Mouse (Mus musculus) midbrain, embryonic 15.5 days (tissue): ENCODE results near the gene Akt3. TPM values are rescaled to one million over a fixed set of nuclear protein-coding genes. Genes with fewer than 3 reads are reported as not detected.

Experiments
- ATAC-seq: fragments of 200-750 bp; cut with Nextera tagmentation; replicated peaks from 2 replicates; pipeline ENCODE4 v1.8.0; 2017; ENCODE audit warnings: moderate TSS enrichment
- H3K27ac ChIP-seq: fragments of 300-500 bp; sonication (generic); 2 replicates; pipeline ENCODE4 v1.5.1; 2015; ENCODE audit warnings: mild to moderate bottlenecking, inconsistent platforms
- H3K27me3 ChIP-seq: fragments of 300-500 bp; sonication (generic); replicated peaks from 2 replicates; pipeline ENCODE4 v1.6.1; 2015; ENCODE audit warnings: inconsistent platforms
- H3K36me3 ChIP-seq: fragments of 300-500 bp; sonication (generic); replicated peaks from 2 replicates; pipeline ENCODE4 v1.6.1; 2015; ENCODE audit warnings: inconsistent platforms
- H3K4me1 ChIP-seq: fragments of 300-500 bp; sonication (generic); 2 replicates; pipeline ENCODE4 v1.6.1; 2015; ENCODE audit warnings: inconsistent platforms
- H3K4me2 ChIP-seq: fragments of 300-500 bp; sonication (generic); 2 replicates; pipeline ENCODE4 v1.6.1; 2015; ENCODE audit warnings: inconsistent platforms, mild to moderate bottlenecking, moderate library complexity
- H3K4me3 ChIP-seq: fragments of 300-500 bp; sonication (generic); 2 replicates; pipeline ENCODE4 v1.5.1; 2015; ENCODE audit warnings: mild to moderate bottlenecking, inconsistent platforms
- H3K9ac ChIP-seq: fragments of 300-500 bp; sonication (generic); 2 replicates; pipeline ENCODE4 v1.6.1; 2015; ENCODE audit warnings: mild to moderate bottlenecking, inconsistent platforms
- H3K9me3 ChIP-seq: fragments of 300-500 bp; sonication (generic); 2 replicates; pipeline ENCODE4 v1.6.1; 2016; ENCODE audit warnings: inconsistent platforms
- WGBS: fragments of 180-500 bp; shearing (Covaris S2); methylation state at CpG from one replicate; pipeline ENCODE4 v1.1.7; 2015; ENCODE audit warnings: mixed read lengths; 5-methylcytosine and 5-hydroxymethylcytosine counted together
- polyA plus RNA-seq: library from polyadenylated mRNA; unstranded; fragments of >200 nt; fragmentation: Nextera tagmentation; extraction: Ambion mirVana; gene quantifications from 2 replicates; pipeline ENCODE4 v1.2.1, GENCODE M21; 2015

Akt3 gene
- polyA plus RNA-seq, 1 experiment from 2014 or later: 22.4 TPM

GRCm38 (mm10) chr1:176986990-176987740, 270.8 kb downstream of the Akt3 start:
- Histone ChIP-seq H3K9ac (no peak overlapping the region), H3K4me3 (no peak overlapping the region), H3K27ac (no peak overlapping the region), H3K4me2 (no peak overlapping the region), H3K4me1 (peaks cover 26% of the 10 kb centered on the region), H3K9me3 (no peaks in the 10 kb centered on the region), H3K36me3 (no peaks in the 10 kb centered on the region), H3K27me3 (no peaks in the 10 kb centered on the region)
- WGBS: 65% methylated on average over 6 of the region's 6 CpGs
- ATAC-seq: 0 out of 2 replicates have a peak, but pooled peaks have one; percentile 9

GRCm38 (mm10) chr1:176986275-176986674, 271.7 kb downstream of the Akt3 start:
- Histone ChIP-seq H3K36me3 (no peaks in the 10 kb centered on the region), H3K27me3 (no peaks in the 10 kb centered on the region), H3K9ac (no peak overlapping the region), H3K4me2 (no peak overlapping the region), H3K27ac (no peak overlapping the region), H3K4me3 (no peak overlapping the region), H3K4me1 (peaks cover 27% of the 10 kb centered on the region), H3K9me3 (no peaks in the 10 kb centered on the region)
- 48% methylated on average over 6 of the region's 6 CpGs for WGBS
- ATAC-seq: no peak

- Histone ChIP-seq H3K27me3 (no peaks in the 10 kb centered on the region), H3K4me2 (no peak overlapping the region), H3K27ac (no peak overlapping the region), H3K36me3 (no peaks in the 10 kb centered on the region), H3K4me1 (peaks cover 30% of the 10 kb centered on the region), H3K9ac (no peak overlapping the region), H3K9me3 (no peaks in the 10 kb centered on the region), H3K4me3 (no peak overlapping the region)
- no peak for ATAC-seq
- WGBS: 65% methylated on average over 6 of the region's 6 CpGs
These were observed 272.3 kb downstream of the Akt3 start for GRCm38 (mm10) chr1:176985691-176986090.

GRCm38 (mm10) chr1:176982671-176983070, 275.3 kb downstream of the Akt3 start:
- no peak overlapping the region for H3K27ac ChIP-seq
- H3K4me2 ChIP-seq: no peak overlapping the region
- no peak for ATAC-seq
- H3K36me3 ChIP-seq: no peaks in the 10 kb centered on the region
- no peaks in the 10 kb centered on the region for H3K9me3 ChIP-seq
- no peaks in the 10 kb centered on the region for H3K27me3 ChIP-seq
- H3K4me1 ChIP-seq: peaks cover 27% of the 10 kb centered on the region
- H3K9ac ChIP-seq: no peak overlapping the region
- H3K4me3 ChIP-seq: no peak overlapping the region
- WGBS: 84% methylated on average over 8 of the region's 8 CpGs

- H3K4me2 ChIP-seq: no peak overlapping the region
- H3K4me3 ChIP-seq: no peak overlapping the region
- H3K27me3 ChIP-seq: no peaks in the 10 kb centered on the region
- H3K36me3 ChIP-seq: no peaks in the 10 kb centered on the region
- no peak for ATAC-seq
- WGBS: 58% methylated on average over 2 of the region's 2 CpGs
- no peaks in the 10 kb centered on the region for H3K9me3 ChIP-seq
- no peak overlapping the region for H3K9ac ChIP-seq
- no peak overlapping the region for H3K27ac ChIP-seq
- peaks cover 19% of the 10 kb centered on the region for H3K4me1 ChIP-seq
These were observed 276.5 kb downstream of the Akt3 start for GRCm38 (mm10) chr1:176981511-176981910.

- no peak for ATAC-seq
- Histone ChIP-seq H3K4me1 (peaks cover 13% of the 10 kb centered on the region), H3K27me3 (no peaks in the 10 kb centered on the region), H3K9ac (no peak overlapping the region), H3K9me3 (no peaks in the 10 kb centered on the region), H3K36me3 (no peaks in the 10 kb centered on the region), H3K4me3 (no peak overlapping the region), H3K4me2 (no peak overlapping the region), H3K27ac (no peak overlapping the region)
- WGBS: 61% methylated on average over 10 of the region's 10 CpGs
These were observed 277.1 kb downstream of the Akt3 start for GRCm38 (mm10) chr1:176980801-176981400.

GRCm38 (mm10) chr1:176980140-176980539, 277.9 kb downstream of the Akt3 start:
- peaks cover 7% of the 10 kb centered on the region for H3K4me1 ChIP-seq
- H3K4me2 ChIP-seq: no peak overlapping the region
- no peak overlapping the region for H3K27ac ChIP-seq
- no peak; the same call in 1 of the 2 replicates for ATAC-seq
- H3K27me3 ChIP-seq: no peaks in the 10 kb centered on the region
- H3K36me3 ChIP-seq: no peaks in the 10 kb centered on the region
- no peaks in the 10 kb centered on the region for H3K9me3 ChIP-seq
- H3K4me3 ChIP-seq: no peak overlapping the region
- 72% methylated on average over 5 of the region's 5 CpGs for WGBS
- H3K9ac ChIP-seq: no peak overlapping the region

GRCm38 (mm10) chr1:176979235-176979634, 278.8 kb downstream of the Akt3 start:
- no peaks in the 10 kb centered on the region for H3K36me3 ChIP-seq
- no peak overlapping the region for H3K4me3 ChIP-seq

GRCm38 (mm10) chr1:176973356-176974088, 284.5 kb downstream of the Akt3 start:
- Histone ChIP-seq H3K4me1 (peaks cover 9% of the 10 kb centered on the region), H3K4me2 (no peak overlapping the region), H3K36me3 (no peaks in the 10 kb centered on the region), H3K9me3 (no peaks in the 10 kb centered on the region), H3K27me3 (no peaks in the 10 kb centered on the region), H3K9ac (no peak overlapping the region), H3K27ac (no peak overlapping the region), H3K4me3 (no peak overlapping the region)
- WGBS: 90% methylated on average over 6 of the region's 6 CpGs
- no peak for ATAC-seq

More at GRCm38 (mm10) chr1:176979235-176979634, 278.8 kb downstream of the Akt3 start:
- Histone ChIP-seq H3K27ac (no peak overlapping the region), H3K9me3 (no peaks in the 10 kb centered on the region), H3K27me3 (no peaks in the 10 kb centered on the region), H3K4me1 (peaks cover 7% of the 10 kb centered on the region), H3K4me2 (no peak overlapping the region), H3K9ac (no peak overlapping the region)
- ATAC-seq: no peak

GRCm38 (mm10) chr1:176971479-176971797, 286.6 kb downstream of the Akt3 start:
- Histone ChIP-seq H3K4me3 (no peak overlapping the region), H3K9ac (no peak overlapping the region), H3K4me1 (peaks cover 9% of the 10 kb centered on the region), H3K4me2 (no peak overlapping the region), H3K27ac (peak overlapping the region; percentile 45; the same call in 1 of the 2 replicates), H3K9me3 (no peaks in the 10 kb centered on the region), H3K27me3 (no peaks in the 10 kb centered on the region), H3K36me3 (no peaks in the 10 kb centered on the region)
- 64% methylated on average over 4 of the region's 4 CpGs for WGBS
- ATAC-seq: 0 out of 2 replicates have a peak, but pooled peaks have one; percentile 33

- H3K9me3 ChIP-seq: no peaks in the 10 kb centered on the region
- H3K27ac ChIP-seq: peak overlapping the region; percentile 45; the same call in 1 of the 2 replicates
- no peaks in the 10 kb centered on the region for H3K27me3 ChIP-seq
- H3K9ac ChIP-seq: no peak overlapping the region
- peak; percentile 63 for ATAC-seq
- H3K4me2 ChIP-seq: no peak overlapping the region
- H3K4me1 ChIP-seq: peaks cover 9% of the 10 kb centered on the region
- H3K36me3 ChIP-seq: no peaks in the 10 kb centered on the region
- whole genome bisulfite sequencing: 61% methylated on average over 16 of the region's 16 CpGs
- no peak overlapping the region for H3K4me3 ChIP-seq
These were observed 287.1 kb downstream of the Akt3 start for GRCm38 (mm10) chr1:176970635-176971478.
